Mouse (Mus musculus): ENCODE data around the gene Ccdc13.

Gene Ccdc13

DNA sequence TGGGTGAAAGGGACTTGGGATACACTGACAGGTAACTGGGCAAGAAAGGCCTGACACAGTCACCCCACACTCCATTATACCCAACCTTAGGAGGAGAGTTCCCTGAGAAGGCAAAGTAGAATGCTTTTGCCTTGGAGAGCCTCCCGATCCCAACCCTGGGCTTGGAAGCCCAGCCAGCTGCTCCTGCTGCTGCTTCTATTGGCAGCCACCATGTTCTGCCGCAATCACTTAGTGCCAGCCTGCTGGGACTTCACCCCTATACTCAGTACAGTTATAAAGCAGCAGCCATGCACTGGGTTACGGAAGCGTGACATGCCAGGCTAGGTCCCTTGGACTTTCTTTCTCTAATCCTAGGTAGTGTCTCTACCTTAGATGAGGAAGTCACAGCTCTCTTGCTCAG, 7.9 kb upstream of the Ccdc13 start:
- DNase-seq (ENCODE audit: low read depth, low spot score), result no peak

DNA sequence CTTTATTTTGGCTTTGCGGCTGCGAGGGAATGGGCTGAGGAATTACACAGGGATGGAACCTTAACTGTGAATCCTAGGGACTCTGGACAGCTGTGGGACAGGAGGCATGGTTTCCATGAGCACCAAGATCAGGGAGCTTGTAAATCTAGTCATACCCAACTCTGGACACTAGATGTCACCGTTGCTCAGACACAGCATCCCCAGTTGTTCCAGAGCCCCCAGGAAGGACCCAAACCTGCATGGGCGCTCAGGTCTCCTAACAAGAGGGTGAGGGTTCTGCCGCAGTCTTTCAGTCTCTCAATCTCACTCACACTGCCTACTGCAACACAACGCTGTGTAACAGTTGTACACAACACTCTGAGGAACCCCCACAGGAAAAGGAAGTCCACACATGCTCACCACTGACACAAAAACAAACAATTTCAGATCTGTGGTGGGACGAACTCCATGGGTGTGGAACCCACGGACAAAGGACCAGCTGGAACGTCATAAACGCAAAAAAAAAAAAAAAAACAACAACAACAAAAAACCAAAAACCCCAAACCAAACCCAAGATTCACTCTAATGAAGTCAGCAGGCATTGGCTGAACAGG, 7.4 kb upstream of the Ccdc13 start:
- DNase-seq (ENCODE audit: low read depth, low spot score), result peak; percentile 43

DNA sequence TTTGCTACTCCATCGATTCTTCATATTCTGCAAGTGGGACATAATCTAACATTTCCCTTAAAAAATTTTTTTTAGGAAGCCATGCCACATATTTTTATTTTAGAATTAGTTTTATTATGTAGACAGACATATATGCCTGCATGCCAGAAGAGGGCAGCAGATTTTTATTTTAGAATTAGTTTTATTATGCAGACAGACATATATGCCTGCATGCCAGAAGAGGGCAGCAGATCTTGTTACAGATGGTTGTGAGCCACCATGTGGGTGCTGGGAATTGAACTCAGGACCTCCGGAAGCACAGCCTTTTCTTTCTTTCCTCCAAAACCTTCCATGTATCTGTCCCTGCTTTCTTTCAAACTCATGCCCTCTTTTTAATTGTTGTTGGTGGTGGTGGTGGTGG, 3.7 kb upstream of the Ccdc13 start:
- no peak for DNase-seq (ENCODE audit: low read depth, low spot score)

DNA sequence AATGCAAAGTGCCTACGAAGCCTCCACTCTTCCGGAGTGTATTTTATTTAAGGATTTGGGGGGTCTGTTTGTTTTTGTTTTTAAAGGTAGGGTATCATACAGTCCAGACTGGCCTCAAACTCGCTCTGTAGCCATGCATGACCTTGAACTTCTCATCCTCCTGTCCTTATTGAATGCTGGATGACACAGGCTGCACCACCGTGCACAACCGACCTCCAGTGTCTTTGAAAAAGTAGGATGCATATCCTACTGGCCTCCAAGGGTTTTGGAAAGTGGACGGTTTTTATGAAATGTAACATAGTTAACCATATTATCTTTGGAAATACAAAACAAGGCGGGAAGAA, 333 bp upstream of the Ccdc13 start:
- DNase-seq (ENCODE audit: low read depth, low spot score), result no peak

DNA sequence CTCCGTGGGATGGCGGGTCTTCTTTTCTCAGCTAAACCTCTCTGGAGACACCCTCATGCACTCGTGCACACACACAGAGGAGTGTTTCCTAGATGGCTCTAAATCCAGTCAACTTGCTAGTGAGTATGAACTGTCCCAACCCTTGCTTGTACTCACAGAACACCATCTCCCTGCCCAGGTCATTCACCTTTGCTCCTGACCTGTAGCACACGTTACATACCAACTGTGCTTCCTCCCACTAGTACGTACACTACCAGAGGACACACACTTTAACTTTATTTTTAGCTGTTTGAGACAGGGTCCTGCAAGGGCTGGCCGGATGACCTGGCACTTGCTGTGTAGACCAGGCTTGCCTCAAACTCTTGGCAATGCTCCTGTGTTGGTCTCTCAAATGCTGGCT, 1.3 kb downstream of the Ccdc13 start:
- DNase-seq (ENCODE audit: low read depth, low spot score), result no peak

DNA sequence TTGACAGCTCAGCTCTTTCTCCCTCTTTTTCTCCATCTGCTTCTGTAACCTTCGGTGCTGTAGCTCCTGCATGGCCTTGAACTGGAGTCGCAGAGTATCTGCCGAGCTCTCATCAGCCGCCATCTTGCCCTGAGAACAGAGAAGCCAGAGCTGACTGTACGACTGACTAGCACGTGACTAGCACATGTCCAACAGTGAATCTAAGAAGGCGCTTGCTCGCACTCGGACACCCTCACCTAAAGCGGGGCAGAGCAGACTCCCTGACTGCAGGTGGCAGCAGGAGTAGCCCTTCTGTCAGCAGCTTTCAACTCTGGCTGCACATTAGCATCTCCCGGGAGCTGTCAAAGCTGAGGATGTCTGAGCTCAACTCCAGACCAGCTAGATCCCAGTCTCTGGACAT, 5.4 kb downstream of the Ccdc13 start:
- no peak for DNase-seq (ENCODE audit: low read depth, low spot score)

DNA sequence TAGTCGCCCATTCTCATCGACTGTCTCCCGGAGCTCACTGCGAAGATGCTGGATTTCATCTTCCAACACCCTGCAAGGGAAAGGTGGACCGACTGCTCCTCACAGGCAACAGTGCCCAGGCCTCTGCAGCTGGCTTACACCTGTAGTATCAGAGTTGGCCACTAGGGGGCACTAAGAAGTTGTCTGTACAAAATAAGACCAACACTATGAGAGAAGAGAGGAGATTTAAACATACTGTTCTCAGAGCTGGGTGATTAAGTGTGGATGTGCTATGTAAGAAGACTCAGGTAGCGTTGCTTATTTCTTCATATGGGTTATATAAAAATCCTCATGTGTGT, 8.3 kb downstream of the Ccdc13 start:
- peak; percentile 66 for DNase-seq (ENCODE audit: low read depth, low spot score)

DNA sequence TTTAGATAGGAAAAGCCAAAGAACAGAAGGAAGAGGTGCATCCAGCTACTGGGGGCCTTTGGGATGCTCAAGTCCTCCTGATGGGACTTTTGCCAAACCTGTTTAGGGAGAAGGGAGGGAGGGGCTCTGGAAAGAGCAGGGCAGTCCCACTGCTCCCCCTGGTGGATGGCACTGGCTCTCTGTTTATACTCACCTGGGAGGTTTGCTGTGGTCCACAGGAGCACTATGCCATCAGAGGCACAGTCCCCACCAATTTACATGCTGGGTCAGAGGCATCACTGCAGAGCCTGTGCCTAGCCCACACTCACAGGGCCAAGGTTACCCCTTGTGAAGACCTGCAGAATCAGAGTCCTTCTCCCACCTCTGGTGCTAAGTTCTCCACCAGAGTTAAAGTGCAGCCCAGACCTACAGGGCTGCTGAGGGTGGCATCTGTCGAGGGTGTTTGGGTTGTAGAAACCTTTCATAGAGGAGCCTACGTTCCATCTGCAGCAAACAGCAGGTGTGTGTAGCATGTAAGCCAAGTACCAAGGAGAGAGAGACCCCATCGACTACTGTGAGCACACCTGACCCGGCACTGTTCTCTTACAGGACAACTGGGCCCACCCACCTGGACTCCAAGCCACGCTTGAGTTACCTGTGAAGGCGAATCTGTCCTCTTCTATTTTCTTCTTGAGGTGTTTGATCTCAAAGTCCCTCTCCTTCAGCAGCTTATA, 8.9 kb downstream of the Ccdc13 start:
- no peak for DNase-seq (ENCODE audit: low read depth, low spot score)

DNA sequence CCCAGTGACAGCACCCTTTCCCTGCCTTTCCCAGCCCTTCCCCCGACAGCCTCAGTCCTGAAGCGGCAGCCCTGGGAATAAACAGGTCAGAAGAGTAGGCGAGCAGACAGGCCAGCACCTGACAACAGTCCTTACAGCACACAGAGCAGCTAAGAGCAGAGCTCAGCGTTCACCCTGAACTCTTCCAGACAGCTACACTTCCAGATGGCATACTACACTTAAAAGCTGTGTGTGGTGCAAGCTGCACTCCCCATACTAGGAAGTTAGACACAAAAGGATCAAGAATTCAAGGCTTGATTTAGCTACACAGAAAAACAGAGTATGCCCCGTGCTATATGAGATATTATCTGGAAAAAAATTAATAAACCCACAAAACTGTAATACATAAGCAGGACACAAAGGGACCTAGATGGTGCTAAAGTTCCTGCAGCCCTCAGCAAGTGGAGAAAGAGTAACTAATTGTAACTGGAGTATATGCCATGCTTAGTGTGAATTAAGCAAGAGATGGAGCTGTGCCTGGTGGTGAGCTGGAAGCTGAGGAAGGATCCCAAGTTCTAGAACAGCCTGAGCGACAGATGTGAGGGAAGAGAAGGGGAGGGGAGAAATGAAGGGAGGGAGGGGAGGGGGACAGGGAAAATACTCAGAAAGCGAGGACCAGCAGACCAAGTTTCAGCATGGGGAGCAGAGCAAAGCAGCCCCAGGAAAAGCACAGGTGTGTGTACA, 9.8 kb downstream of the Ccdc13 start:
- DNase-seq (ENCODE audit: low read depth, low spot score), result no peak

DNA sequence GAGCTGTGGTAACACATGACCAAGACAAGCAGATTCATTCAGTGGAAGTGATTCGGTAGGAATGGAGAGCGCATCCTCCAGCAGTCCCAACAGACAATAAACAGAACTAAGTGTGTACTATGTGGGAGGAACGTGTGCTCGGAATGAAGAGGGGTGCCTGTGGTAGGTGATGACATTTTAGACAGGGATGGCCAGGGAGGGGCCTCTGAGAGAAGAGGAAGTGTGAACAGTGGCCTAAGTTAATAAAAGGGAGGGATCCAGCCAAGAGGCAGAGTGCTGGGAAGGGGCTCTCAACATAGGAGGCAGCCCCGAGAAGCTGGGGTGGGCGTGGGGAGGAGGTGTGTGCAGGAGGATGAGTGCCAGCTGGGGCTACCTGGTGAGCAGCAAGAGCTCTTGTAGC, 10.9 kb downstream of the Ccdc13 start:
- DNase-seq (ENCODE audit: low read depth, low spot score), result no peak

DNA sequence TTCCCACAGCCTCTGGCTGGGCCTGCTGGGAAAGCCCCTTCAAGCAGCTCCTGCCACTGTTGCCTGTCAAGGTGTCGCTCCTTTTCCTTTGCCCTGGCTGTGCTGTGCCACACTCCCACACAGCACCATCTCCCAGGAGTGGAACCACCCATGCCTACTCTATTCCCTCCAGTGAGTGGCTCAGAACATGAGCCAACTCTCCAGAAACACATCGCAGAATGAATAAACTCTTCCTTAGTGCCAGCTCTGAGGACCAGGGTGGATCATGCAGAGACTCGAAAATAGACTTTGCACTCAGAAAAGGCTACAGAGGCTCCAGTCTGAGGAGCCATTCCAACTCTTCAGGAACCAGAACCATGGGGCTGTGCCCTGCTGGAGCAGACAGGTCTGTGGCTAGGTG, 12.9 kb downstream of the Ccdc13 start:
- DNase-seq (ENCODE audit: low read depth, low spot score), result no peak

DNA sequence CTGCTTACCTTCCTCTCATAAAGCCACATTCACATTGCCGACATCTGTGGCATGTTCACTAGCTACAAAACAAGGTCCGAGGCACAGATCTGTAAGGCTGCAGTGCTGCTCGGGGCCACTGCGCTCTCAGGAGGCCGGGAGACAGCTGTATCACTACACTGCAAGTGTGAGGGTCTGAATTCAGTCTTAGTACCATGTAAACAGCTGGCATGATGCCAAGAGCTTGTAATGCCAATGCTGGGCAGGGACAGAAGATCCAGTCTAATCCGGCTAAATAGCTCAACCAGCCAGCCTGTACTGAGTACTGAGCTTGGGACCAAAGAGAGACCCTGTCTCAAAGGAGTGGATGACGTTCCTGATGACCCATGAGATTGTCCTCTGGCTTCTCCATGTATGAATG, 15.3 kb downstream of the Ccdc13 start:
- no peak for DNase-seq (ENCODE audit: low read depth, low spot score)

DNA sequence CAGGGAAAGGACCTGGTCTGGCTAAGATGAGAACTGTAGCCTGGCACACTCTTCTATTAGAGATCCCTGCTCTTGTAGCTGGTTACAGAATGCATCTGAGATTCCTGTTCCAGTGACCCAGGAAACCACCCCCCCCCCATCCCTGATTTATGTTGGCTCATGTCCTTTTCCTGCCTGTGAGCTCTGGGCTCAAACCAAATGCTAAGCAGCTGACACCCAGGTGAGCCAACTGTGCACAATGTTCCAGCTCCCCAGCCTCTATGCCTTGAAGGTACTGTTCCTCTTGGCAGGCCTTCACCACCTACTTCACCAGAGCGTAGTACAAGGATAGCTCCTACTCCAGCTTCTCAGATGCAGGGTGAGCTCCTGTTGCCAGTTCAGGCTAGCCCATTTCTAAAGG, 16.2 kb downstream of the Ccdc13 start:
- DNase-seq (ENCODE audit: low read depth, low spot score), result no peak

DNA sequence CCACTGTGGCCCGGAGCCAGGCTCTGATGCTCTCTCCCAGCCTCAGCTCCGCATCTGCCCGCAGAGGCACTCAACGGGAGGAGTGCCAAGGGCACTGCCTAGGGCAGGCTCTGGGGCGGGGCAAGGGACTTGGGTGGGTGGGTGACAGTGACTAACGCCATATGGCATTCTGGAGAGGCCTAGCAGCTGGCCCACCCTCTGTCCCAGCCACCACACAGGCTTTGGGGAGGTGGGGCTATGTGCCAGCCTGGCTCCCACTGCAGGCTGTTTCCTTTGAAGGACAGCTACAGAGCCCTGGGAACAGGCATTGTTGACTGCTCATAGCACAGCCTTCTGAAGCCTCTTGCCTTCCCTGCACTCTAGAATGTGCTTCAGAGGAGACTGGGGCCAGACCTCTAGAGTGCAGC, 16.7 kb downstream of the Ccdc13 start:
- DNase-seq (ENCODE audit: low read depth, low spot score), result no peak

DNA sequence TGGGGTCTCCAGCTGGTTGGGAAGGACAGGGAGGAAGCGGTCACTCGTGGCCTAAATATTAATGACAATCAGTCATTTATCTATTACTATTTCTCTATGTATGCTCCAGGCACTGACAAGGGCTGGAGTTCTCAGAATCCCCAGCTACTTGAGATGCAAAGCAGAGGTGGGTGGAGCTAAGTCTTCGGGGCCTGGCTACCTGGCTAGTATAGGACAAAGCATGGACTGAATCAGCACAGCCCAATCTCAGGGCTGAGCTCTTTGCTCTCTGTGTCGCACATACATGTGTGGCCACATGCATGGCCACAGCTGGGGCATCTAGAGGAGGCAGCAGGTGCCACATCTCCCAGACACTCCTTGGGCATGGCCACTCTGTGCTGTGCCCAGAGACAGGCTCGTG, 18.5 kb downstream of the Ccdc13 start:
- no peak for DNase-seq (ENCODE audit: low read depth, low spot score)

DNA sequence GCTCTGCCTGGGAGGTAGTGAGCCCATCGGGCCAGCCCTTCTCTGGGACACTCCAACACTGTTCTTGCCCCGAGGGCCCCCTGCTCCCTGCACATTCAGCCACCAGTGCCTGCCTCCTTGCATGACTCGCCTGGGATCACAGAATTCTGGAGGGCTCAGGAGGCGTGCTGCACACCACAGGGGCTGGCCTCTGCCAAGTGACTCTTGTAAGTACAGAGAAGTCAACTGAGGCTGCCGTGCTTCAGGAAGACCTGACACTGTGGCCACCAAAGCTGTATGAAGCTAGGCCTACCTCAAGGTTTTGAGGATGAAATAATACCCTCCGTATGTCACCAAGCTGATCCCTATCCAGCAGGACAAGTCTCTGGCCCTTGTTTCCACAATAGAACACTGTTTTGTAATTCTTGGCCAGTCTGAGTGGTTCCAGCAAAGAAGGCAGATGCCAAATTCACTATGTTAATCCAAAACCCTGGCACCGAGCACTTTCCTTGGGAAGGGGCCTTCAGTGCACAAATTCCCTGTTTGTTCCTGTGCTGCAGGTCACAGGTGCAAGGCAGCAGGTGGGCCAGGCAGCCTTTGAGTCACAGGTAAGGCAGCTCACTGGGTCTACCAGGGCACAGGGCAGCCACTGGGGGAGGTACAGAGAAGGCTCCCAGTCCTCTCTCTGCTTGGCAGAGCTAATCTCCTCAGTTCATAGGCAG, 19.3 kb downstream of the Ccdc13 start:
- no peak for DNase-seq (ENCODE audit: low read depth, low spot score)

DNA sequence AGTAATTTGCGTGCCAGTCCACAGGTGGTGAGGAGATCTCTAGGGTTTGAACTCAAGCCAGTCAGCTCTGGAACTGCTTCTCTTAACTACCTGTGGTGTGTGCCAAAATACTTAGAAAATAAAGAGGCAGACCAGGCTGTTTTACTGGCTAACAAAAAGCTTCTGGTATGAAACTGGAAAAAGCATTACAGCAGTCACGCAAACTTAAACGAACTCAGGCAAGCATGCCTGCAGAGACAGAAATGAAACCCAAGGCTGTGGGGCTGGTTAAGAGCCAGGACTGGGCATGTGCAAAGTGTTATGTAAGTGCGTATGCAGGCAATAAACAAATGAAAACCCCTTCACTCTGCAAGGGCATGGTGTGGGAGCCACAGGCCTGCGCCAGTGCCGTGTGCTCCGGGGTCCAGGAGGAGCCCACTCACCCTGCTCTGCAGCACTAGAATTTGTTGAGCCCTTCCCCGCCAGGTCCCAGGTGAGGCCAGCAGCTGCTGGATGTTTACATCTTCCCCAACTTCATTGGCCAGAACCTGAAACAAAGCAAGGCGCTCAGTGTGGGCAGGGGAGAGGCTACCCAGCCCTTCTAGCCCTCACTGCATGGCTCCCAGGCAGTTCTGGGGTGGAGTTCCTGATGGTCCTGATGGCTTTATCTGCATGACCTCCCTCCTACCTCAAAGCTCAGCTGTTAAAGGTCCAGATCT, 20.0 kb downstream of the Ccdc13 start:
- no peak for DNase-seq (ENCODE audit: low read depth, low spot score)

DNA sequence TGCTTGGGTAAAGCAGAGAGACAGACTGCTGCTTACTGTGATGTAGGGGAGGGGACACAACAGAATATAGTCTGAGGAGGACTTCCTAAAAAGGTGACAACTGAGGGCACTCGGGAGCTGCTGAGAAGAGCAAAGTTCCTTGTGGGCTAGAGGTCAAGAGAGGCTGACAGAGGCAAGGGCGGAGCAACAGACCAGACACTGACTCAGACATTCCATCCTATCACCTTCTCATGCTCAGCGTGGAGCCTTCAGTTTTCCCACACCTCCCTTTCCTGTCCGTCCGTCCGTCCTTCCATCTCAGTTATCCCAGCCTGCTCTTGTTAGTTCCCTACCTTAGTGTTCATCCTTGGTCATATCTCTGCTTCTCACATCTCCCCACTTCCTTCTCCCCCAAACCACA, 24.1 kb downstream of the Ccdc13 start:
- no peak for DNase-seq (ENCODE audit: low read depth, low spot score)

DNA sequence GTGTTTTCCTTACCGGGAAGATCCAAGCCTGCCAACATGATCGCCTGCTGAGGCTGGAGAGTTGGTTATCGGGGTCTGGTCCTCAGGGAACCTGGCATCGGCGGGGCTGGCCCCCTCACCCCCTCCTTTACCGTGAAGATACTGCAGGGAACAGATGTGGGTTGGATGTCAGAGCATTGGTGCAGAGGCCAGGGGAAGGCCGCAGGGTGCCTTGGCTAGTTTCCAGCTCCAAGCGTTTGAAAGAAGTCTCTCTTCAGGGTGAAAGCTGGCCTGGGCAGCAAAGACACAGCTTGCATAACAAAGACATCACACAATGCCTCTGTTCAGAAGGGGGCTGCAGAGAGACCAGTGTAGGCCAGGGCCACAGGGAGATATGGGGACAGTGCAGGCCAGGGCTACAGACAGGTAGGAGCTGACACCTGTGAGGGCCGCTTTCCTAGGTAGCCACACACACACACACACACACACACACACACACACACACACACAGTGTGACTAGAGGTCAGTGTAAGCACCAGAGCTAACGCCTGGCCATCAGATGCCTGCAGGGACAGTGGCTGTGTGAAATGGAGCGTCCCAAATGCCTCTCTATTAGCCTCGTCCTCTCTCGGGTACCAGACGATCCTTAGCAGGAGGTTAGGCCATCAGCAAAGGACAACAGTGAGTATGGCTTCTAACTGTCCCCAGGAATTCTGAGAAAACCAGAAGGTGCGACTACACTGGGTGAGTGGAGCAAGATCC, 29.0 kb downstream of the Ccdc13 start:
- DNase-seq (ENCODE audit: low read depth, low spot score), result no peak

DNA sequence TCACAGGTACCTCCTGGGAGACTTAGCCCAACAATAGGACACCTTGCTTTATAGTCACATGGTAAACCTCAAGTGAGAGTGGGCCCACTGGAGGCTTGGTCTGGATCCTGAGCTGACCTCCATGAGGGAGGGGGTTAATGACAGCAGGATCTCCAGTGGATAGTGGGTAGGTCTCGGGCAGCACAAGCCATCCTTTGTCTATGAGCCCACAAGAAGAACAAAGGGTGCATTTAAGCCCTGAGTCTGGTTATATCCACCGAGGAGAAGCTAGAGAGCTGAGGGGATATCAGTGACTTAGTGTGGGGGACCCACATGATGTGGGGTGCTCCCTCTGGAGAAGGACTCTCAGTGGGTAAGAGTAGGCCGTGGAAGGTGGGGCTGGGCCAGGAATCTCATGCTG, 30.8 kb downstream of the Ccdc13 start:
- no peak for DNase-seq (ENCODE audit: low read depth, low spot score)

DNA sequence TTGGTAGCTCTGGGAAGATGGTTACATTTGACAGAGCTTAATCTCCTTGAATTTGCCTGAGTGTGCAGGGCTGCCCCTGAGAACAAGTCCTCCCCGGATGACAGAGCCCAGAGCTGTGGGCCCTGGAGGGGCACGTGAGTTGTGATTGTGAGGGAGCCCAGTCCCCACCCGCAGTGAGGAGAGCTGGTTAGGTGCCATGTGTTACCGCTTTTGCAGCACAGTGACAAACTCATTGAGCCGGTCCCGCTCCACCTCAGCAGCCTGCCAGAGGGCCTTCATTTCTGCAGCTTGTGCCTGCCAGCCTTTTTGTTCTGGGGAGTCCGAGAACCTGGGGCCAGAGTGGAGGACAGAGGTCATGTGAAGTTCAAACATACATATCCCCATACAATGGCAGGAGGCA, 31.3 kb downstream of the Ccdc13 start:
- no peak for DNase-seq (ENCODE audit: low read depth, low spot score)

DNA sequence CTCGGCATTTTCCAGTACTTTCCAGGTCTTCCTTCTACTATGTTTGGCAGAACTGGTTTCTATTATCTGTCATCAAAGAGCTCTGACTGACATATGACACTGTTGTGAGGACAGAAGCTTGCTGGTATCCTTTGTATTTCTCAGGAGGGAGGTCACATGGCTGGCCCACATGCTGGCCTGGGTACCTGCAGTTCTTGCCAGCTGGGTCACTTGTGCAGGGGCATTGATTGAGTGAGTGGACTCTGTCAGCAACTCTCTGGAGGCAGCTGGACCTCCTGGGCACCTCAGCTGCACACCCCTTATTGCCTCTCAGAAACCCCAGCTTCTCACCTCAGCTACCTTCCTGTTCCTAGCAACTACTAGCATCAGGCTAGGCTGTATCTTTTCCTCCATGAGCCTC, 31.7 kb downstream of the Ccdc13 start:
- no peak for DNase-seq (ENCODE audit: low read depth, low spot score)
